Mouse (Mus musculus) left cerebral cortex, postnatal 14 days (tissue): ENCODE measurements around the gene Mrpl27. TPM values are rescaled to one million over a fixed set of nuclear protein-coding genes. Genes with fewer than 3 reads are reported as not detected.
"Not testable (repeated sequence)": the region's sequence is repeated elsewhere in the genome, so short reads cannot be mapped to it uniquely, and the experiment has no call there.

Experiments used
- DNase-seq, 2 experiments: peaks; one replicate each; pipeline ENCODE4 v3.0.0; 2021 to 2022; ENCODE audit warnings: low spot score in 2 of 2, mixed read lengths in 1 of 2
- intact Hi-C: fragments of 180-260 bp; cut with DNase I; formaldehyde crosslinking; loops from one replicate; pipeline ENCODE4 v1.15.1; 2025
- total RNA-seq, 2 experiments: library from RNA; stranded (reverse); gene quantifications; 2 replicates each; pipeline ENCODE4 v1.2.3; 2021

Gene Mrpl27
- total RNA-seq, 2 experiments from 2014 or later = 65.2 to 72.5 TPM

- intact Hi-C loops = no loop called here
- no peak for DNase-seq
These were observed 594 bp upstream of the Mrpl27 start for GRCm38 (mm10) chr11:94652973-94653372.

- intact Hi-C loops = no loop called here
- DNase-seq = no peak
These were observed 7.8 kb downstream of the Mrpl27 start for GRCm38 (mm10) chr11:94661344-94661743.

- intact Hi-C loops = no loop called here
- no peak for DNase-seq
These were observed 11.7 kb downstream of the Mrpl27 start for GRCm38 (mm10) chr11:94665281-94665680.

GRCm38 (mm10) chr11:94674984-94675383 lies 21.4 kb downstream of the Mrpl27 start:
- DNase-seq = no peak
- intact Hi-C loops = no loop called here

GRCm38 (mm10) chr11:94675446-94675845 lies 21.9 kb downstream of the Mrpl27 start:
- intact Hi-C loops = no loop called here
- no peak for DNase-seq

GRCm38 (mm10) chr11:94676308-94676707 lies 22.7 kb downstream of the Mrpl27 start:
- DNase-seq = no peak
- intact Hi-C loops = no loop called here

- DNase-seq = peak; percentile 88 to 90
- intact Hi-C loops = no loop called here
These were observed 23.4 kb downstream of the Mrpl27 start, which contains the start of gene Xylt2 for GRCm38 (mm10) chr11:94676754-94677606. Gene Xylt2 (minus strand): TSS chr11:94677515.

- intact Hi-C loops = no loop called here
- peak in 1 of 2 experiments; percentile 32 for DNase-seq
These were observed 24.1 kb downstream of the Mrpl27 start for GRCm38 (mm10) chr11:94677607-94678145.

- intact Hi-C loops = no loop called here
- no peak for DNase-seq
These were observed 27.1 kb downstream of the Mrpl27 start for GRCm38 (mm10) chr11:94680639-94681038.

GRCm38 (mm10) chr11:94681640-94682039 lies 28.1 kb downstream of the Mrpl27 start:
- intact Hi-C loops = no loop called here
- no peak for DNase-seq

- intact Hi-C loops = no loop called here
- no peak for DNase-seq
These were observed 28.9 kb downstream of the Mrpl27 start for GRCm38 (mm10) chr11:94682427-94682826.

GRCm38 (mm10) chr11:94687178-94687577 lies 33.6 kb downstream of the Mrpl27 start:
- DNase-seq = no peak
- intact Hi-C loops = no loop called here

- DNase-seq, intact Hi-C loops: not testable (repeated sequence)
These were observed 38.9 kb downstream of the Mrpl27 start for GRCm38 (mm10) chr11:94692502-94692901.

GRCm38 (mm10) chr11:94695508-94695907 lies 41.9 kb downstream of the Mrpl27 start:
- intact Hi-C loops = no loop called here
- no peak for DNase-seq

- intact Hi-C loops = no loop called here
- no peak for DNase-seq
These were observed 43.6 kb downstream of the Mrpl27 start for GRCm38 (mm10) chr11:94697140-94697539.

GRCm38 (mm10) chr11:94697703-94698464 lies 44.3 kb downstream of the Mrpl27 start:
- DNase-seq = no peak
- intact Hi-C loops = no loop called here

- intact Hi-C loops = no loop called here
These were observed 45.8 kb downstream of the Mrpl27 start for GRCm38 (mm10) chr11:94699399-94699798.

GRCm38 (mm10) chr11:94701401-94702215 lies 48.0 kb downstream of the Mrpl27 start:
- DNase-seq = no peak
- intact Hi-C loops = no loop called here

More at GRCm38 (mm10) chr11:94699399-94699798, 45.8 kb downstream of the Mrpl27 start:
- DNase-seq = no peak

GRCm38 (mm10) chr11:94702216-94702610 lies 48.6 kb downstream of the Mrpl27 start:
- intact Hi-C loops = no loop called here
- DNase-seq = no peak
